Mouse (Mus musculus): Measurements from ENCODE around the gene Sgf29.

- TF ChIP-seq POLR2A (IDR thresholded peaks at IDR 0.05; ENCODE audit: insufficient read depth, low read depth, low read length) (no peak), CTCF (IDR thresholded peaks at IDR 0.05) (no peak), EP300 (IDR thresholded peaks at IDR 0.05; ENCODE audit: insufficient read depth, low read depth, low read length) (no peak)
These were observed 23.0 kb downstream of the Sgf29 start for GRCm38 (mm10) chr7:126672111-126672510.
